Mouse (Mus musculus): Measurements from ENCODE around the gene Men1.

Men1 gene

DNA sequence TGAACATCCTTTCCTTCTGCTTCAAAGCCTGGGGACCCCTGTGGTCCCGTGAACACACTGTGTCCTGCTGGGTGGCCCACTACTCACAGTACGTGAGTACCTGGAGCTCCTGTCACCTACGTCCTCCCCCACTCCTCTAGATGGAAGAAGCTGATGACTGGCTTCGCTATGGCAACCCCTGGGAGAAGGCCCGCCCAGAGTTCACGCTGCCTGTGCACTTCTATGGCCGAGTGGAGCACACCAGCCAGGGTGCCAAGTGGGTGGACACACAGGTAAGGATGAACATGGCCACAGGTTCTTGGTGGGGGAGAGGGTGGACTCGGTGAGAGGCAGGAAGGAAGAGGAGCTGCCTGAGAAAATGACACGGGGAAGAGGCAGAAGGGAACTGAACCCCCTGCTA, 51.5 kb downstream of the Men1 start:
- no peak for ATAC-seq (ENCODE audit: insufficient number of reproducible peaks, low FRiP score, low TSS enrichment)

DNA sequence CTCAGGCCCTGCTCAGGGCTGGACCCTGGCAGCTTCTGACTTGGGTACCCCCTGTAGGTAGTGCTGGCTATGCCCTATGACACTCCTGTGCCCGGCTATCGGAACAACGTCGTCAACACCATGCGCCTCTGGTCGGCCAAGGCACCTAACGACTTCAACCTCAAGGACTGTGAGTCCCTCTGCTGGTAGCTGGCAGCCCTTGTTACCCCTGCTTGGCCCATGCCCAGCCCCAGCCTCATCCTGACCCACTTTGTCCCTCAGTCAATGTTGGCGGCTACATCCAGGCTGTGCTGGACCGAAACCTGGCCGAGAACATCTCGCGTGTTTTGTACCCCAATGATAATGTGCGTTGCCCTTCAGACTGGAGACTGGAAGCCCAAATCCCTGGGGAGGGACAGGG, 53.2 kb downstream of the Men1 start:
- no peak for ATAC-seq (ENCODE audit: insufficient number of reproducible peaks, low FRiP score, low TSS enrichment)

DNA sequence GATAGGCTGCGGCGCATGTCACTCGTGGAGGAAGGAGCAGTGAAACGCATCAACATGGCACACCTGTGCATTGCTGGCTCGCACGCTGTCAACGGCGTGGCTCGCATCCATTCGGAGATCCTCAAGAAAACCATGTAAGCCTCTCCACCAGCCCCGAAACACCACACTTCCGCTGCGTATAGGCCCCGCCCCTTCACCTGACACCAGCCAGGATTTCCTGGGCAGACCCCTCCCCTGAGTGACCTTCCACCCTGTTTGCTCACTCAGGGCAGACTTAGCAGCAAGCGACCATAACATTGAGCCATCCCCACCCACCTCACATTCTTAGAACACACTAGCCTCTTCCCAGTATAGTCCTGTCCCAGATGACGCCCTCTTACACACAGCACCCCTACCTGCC, 55.0 kb downstream of the Men1 start:
- ATAC-seq (ENCODE audit: insufficient number of reproducible peaks, low FRiP score, low TSS enrichment), result no peak

DNA sequence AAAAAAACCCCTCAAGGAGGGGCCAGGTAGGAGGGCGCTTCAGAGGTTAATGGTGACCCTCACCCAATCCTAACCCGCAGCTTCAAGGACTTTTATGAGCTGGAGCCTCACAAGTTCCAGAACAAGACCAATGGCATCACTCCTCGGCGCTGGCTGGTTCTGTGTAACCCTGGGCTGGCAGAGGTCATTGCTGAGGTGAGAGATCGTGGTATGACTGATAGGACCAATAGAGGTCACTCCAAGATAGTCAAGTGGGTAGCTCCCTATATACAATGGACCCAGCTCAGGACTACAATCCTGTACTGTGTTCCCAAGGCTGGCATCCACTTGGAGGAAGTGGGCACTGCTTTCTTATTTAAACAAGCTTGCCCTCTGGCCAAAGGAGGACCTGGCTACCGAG, 55.5 kb downstream of the Men1 start:
- ATAC-seq (ENCODE audit: insufficient number of reproducible peaks, low FRiP score, low TSS enrichment), result no peak

Measured in cerebellum, adult (tissue).